Mouse (Mus musculus) testis, adult 2 months (tissue): ENCODE measurements around the gene Asb13. TPM values are rescaled to one million over a fixed set of nuclear protein-coding genes. Genes with fewer than 3 reads are reported as not detected.

Experiments
- H3K27ac ChIP-seq: fragments of 200-500 bp; 2 replicates; pipeline ENCODE4 v1.5.1; 2012; ENCODE audit warnings: low read depth, low read length; ENCODE audit not compliant: control insufficient read depth, insufficient read depth
- H3K27me3 ChIP-seq: fragments of 200-500 bp; 2 replicates; pipeline ENCODE4 v1.6.1; 2012; ENCODE audit warnings: mild to moderate bottlenecking, low read length, moderate library complexity; ENCODE audit not compliant: control insufficient read depth, insufficient read depth
- H3K36me3 ChIP-seq: fragments of 200-500 bp; 2 replicates; pipeline ENCODE4 v1.6.1; 2012; ENCODE audit warnings: mild to moderate bottlenecking, low read length; ENCODE audit not compliant: control insufficient read depth, insufficient read depth
- H3K4me1 ChIP-seq: fragments of 200-500 bp; 2 replicates; pipeline ENCODE4 v1.6.1; 2012; ENCODE audit warnings: low read length; ENCODE audit not compliant: control insufficient read depth, insufficient read depth
- H3K4me3 ChIP-seq: fragments of 200-500 bp; 2 replicates; pipeline ENCODE4 v1.5.1; 2012; ENCODE audit warnings: low read depth, mild to moderate bottlenecking, low read length, moderate library complexity, mixed read lengths; ENCODE audit not compliant: control insufficient read depth
- CTCF ChIP-seq: fragments of 200-500 bp; IDR thresholded peaks from 2 replicates; pipeline ENCODE4 v1.5.1; 2012; ENCODE audit warnings: low read depth, mild to moderate bottlenecking, inconsistent platforms, low read length, moderate library complexity; ENCODE audit not compliant: control insufficient read depth, insufficient read depth, insufficient replicate concordance
- POLR2A ChIP-seq: fragments of 200-500 bp; IDR thresholded peaks from 2 replicates; pipeline ENCODE4 v1.6.1; 2012; ENCODE audit warnings: low read depth, mild to moderate bottlenecking, inconsistent platforms, low read length, moderate library complexity; ENCODE audit not compliant: control insufficient read depth
- polyA plus RNA-seq: library from polyadenylated mRNA; depleted of rRNA; stranded (reverse); fragments of >200 nt; gene quantifications from 2 replicates; pipeline ENCODE4 v1.2.3, GENCODE M21; 2012

Asb13 gene
- polyA plus RNA-seq, 1 experiment, result 0.46 TPM

- no peaks in the 10 kb centered on the region; the same call in 1 of the 2 replicates for H3K4me1 ChIP-seq
- TF ChIP-seq POLR2A, result peak; percentile 84
- TF ChIP-seq CTCF, result no peak
- H3K36me3 ChIP-seq, result no peaks in the 10 kb centered on the region
- peak within 1 kb of the TSS; percentile 100 for H3K27ac ChIP-seq
- peak within 1 kb of the TSS; percentile 100 for H3K4me3 ChIP-seq
- H3K27me3 ChIP-seq, result no peaks in the 10 kb centered on the region
Observed at GRCm38 (mm10) chr13:3610795-3611438, 22.9 kb upstream of the Asb13 start, which contains the start of gene Fam208b. TSS of gene Fam208b (minus strand) at chr13:3611108.

DNA sequence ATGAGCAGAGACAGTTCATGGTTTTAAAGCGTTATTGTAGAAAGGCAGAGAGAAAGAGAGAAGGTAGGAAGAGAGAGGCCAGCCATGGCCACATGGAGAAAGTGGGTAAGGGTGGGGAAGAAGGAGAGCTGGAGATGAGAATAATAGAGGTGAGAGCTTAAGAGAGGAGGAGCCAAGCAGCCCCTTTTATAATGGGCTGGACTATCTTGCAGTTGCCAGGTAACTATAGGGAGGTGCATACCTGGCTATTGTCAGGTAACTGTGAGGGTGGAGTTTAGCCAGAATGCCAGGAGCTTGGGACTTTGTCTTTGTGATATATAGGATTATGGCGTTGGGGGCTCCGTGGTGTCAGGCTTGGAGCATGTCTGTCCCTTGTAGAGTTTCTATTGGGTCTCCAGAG is 6.7 kb upstream of the Asb13 start:
- Histone ChIP-seq H3K36me3 (no peaks in the 10 kb centered on the region), H3K4me1 (peaks cover 4% of the 10 kb centered on the region; the same call in 1 of the 2 replicates), H3K27ac (no peak overlapping the region), H3K4me3 (peak overlapping the region; percentile 39), H3K27me3 (no peaks in the 10 kb centered on the region)
- TF ChIP-seq CTCF, result no peak
- TF ChIP-seq POLR2A, result no peak

- Histone ChIP-seq H3K4me3 (no peak overlapping the region), H3K36me3 (no peaks in the 10 kb centered on the region), H3K4me1 (peaks cover 4% of the 10 kb centered on the region; the same call in 1 of the 2 replicates), H3K27me3 (no peaks in the 10 kb centered on the region), H3K27ac (no peak overlapping the region)
- no peak for TF ChIP-seq CTCF
- TF ChIP-seq POLR2A, result no peak
Observed at GRCm38 (mm10) chr13:3628102-3628501, 5.7 kb upstream of the Asb13 start.

GRCm38 (mm10) chr13:3632551-3632950 is 1.3 kb upstream of the Asb13 start:
- Histone ChIP-seq H3K36me3 (no peaks in the 10 kb centered on the region), H3K4me3 (no peak overlapping the region), H3K4me1 (peaks cover 5% of the 10 kb centered on the region), H3K27ac (no peak overlapping the region), H3K27me3 (no peaks in the 10 kb centered on the region)
- TF ChIP-seq POLR2A (no peak), CTCF (no peak)

GRCm38 (mm10) chr13:3633131-3633530 is 701 bp upstream of the Asb13 start:
- H3K4me1 ChIP-seq, result peaks cover 5% of the 10 kb centered on the region
- TF ChIP-seq CTCF (no peak), POLR2A (no peak)
- no peaks in the 10 kb centered on the region for H3K36me3 ChIP-seq

GRCm38 (mm10) chr13:3635076-3635475 is 1.2 kb downstream of the Asb13 start:
- Histone ChIP-seq H3K27ac (no peak overlapping the region), H3K27me3 (no peaks in the 10 kb centered on the region), H3K4me3 (no peak overlapping the region), H3K36me3 (no peaks in the 10 kb centered on the region), H3K4me1 (peaks cover 5% of the 10 kb centered on the region)
- no peak for TF ChIP-seq CTCF
- TF ChIP-seq POLR2A, result no peak

More at GRCm38 (mm10) chr13:3633131-3633530, 701 bp upstream of the Asb13 start:
- Histone ChIP-seq H3K4me3 (no peak overlapping the region), H3K27ac (no peak overlapping the region), H3K27me3 (no peaks in the 10 kb centered on the region)

DNA sequence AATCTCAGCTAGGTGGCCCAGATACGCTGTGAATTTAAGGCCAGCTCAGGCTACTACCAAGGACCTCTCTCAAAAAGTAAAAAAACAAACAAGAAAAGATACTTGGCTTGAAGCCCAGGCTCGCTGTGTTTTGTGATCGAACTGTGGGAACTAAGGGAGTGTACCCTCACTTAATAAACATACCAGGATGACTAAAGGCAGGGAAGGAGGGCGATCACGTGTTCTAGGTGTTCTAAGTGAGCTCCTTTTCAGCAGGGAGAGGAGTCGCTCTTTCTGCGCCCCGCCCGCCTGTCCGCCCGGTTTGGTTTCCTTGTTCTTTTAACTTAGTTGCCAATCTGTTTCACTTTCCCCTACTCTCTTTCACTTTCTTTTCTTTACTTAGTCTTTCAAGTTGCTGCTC is 3.0 kb downstream of the Asb13 start:
- H3K27ac ChIP-seq, result no peak overlapping the region
- no peaks in the 10 kb centered on the region for H3K27me3 ChIP-seq
- TF ChIP-seq CTCF (no peak), POLR2A (no peak)
- H3K4me1 ChIP-seq, result peaks cover 5% of the 10 kb centered on the region
- peak overlapping the region; percentile 43; the same call in 1 of the 2 replicates for H3K4me3 ChIP-seq
- no peaks in the 10 kb centered on the region for H3K36me3 ChIP-seq
